Mouse (Mus musculus) left cerebral cortex, postnatal 4 days (tissue): ENCODE data around the gene Npm3. TPM values are rescaled to one million over a fixed set of nuclear protein-coding genes. Genes with fewer than 3 reads are reported as not detected.
A peak's percentile ranks its signal among the peaks of the same experiment; 100 is the strongest.

Experiments
- DNase-seq: peaks from one replicate; pipeline ENCODE4 v3.0.0-alpha.2; 2022
- intact Hi-C: fragments of 180-260 bp; cut with DNase I; formaldehyde crosslinking; loops from one replicate; pipeline ENCODE4 v1.15.1; 2025
- total RNA-seq, 2 experiments: library from RNA; stranded (reverse); gene quantifications; 2 replicates each; pipeline ENCODE4 v1.2.3; 2021

Npm3 gene
- total RNA-seq, 2 experiments from 2014 or later: 26.3 to 31.6 TPM

- intact Hi-C loops: loop anchor here (5.0 kb wide), 1 partner anchor 440 kb away; no protein-coding TSS in a partner anchor
- peak; percentile 56 for DNase-seq
These were observed 12.6 kb downstream of the Npm3 start for GRCm38 (mm10) chr19:45736855-45737207.

DNA sequence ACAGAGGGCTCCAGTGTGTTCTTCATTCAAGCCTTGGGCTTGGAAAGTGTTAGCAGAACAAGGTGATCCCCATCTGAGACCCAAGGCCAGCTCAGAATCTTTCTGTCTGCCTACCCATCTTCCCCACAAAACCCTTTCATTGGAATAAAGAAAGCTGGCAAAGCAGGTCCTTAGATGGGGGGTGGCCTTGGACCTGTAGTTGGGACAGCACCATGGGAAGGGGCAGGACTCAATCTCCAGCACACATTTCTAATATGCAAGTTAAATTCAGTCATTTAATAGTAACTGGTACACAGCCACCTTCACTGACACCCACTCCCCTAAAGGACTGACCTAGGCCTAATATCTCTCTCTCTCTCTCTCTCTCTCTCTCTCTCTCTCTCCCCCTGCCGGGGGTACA, 13.2 kb downstream of the Npm3 start:
- intact Hi-C loops: loop anchor here (5.0 kb wide), 1 partner anchor 439 kb away; no protein-coding TSS in a partner anchor
- no peak for DNase-seq

DNA sequence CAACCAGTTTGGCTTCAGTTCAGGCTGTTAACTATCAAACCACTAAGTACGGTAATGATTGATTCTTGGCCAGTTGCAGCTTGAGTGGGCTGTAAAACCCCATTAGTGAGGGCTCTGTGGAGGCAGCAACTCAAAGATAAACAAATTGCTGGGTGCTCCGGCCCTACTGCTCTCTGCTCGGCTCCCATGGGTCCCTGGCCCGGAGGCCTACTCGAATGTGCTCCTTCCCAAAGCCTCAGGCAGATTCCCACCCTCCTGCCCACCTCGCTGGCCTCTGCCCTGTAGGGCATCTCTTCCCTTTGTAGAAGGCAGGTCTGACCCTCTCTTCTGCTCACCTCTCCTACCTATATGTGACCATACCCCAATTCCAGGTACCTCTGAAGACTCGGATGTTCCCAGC, 14.6 kb downstream of the Npm3 start:
- DNase-seq: no peak
- intact Hi-C loops: loop anchor here (5.0 kb wide), 1 partner anchor 437 kb away; no protein-coding TSS in a partner anchor

DNA sequence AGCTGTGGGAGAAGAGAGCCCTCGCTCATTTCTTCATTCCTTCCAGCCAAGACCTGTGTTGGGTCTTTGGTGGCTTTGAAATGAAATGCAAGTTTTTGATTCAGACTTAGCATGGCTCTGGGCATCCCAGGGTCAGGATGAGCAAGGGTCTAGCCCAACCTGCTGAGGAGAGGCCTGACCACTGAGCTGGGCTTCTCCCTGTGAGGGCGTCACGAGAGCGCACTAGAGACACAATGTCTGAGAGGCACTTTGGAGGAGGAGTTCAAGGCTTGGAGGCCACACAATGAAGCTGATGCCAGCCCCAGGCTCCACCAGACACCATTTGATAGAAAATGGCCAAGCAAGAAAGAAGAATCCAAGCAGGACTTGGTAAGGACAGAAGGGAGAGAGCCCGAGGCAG, 15.2 kb downstream of the Npm3 start:
- no peak for DNase-seq
- intact Hi-C loops: no loop called here

- DNase-seq: no peak
- intact Hi-C loops: no loop called here
These were observed 15.8 kb downstream of the Npm3 start for GRCm38 (mm10) chr19:45733564-45733963.

DNA sequence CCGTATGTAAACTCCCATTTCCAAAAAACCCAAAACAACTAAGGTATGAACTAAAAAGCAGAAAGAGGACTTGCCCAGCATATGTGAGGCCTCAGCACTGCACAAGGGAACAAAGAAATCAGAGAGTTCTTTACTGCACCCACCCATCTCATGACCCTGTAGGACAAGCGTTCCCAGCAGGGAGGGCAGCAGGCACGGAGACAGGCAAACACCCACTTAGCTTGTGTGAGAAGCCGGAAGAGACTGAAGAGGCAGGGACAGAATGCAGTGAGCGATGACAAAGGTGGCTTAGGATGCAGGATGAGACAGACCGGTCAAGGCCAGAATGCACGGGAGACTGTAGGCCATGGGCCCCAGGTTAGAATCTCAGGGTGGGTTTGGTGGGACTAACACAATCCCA, 17.7 kb downstream of the Npm3 start:
- DNase-seq: no peak

DNA sequence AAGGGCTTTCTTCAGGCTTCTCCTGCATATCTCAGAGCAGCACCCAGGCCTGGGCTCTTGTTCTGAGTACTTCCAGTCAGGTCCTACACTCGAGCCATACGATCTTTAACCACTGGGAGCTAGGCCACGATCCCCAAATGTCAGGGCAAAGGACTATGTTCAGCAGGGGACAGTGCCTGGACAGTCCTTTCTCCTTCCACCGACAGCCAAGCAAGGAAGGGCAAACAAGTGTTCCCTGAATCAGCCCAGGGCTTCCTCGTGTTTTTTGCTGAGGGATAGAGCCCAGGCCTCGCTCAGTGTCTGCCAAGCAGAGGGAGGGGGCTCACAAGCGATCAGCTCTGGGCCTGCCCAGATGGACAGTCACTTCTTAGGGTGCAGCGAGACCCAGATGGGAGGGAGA, 19.3 kb downstream of the Npm3 start:
- no peak for DNase-seq
- intact Hi-C loops: no loop called here

More for the DNA sequence above, 17.7 kb downstream of the Npm3 start:
- intact Hi-C loops: no loop called here

- intact Hi-C loops: no loop called here
- no peak for DNase-seq
These were observed 22.2 kb downstream of the Npm3 start for GRCm38 (mm10) chr19:45727231-45727630.

- intact Hi-C loops: no loop called here
- no peak for DNase-seq
These were observed 23.6 kb downstream of the Npm3 start for GRCm38 (mm10) chr19:45725677-45726277.

DNA sequence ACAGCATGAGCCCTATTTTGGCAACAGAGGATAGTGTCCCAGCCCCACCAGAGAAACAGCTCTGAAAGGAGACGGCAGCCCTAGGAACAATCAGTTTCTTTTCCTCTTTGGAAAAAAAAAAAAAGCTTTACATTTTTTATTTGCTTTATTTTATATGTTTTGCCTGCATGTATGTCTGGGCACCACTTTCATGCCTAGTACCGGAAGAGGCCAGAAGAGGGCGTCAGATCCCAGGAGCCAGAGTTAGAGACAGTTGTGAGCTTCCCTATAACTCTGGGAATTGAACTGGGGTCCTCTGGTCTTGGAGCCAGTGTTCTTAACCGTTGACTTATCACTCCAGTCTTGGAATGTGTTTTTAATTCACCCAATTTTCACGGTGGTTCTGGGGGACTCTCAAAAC, 27.2 kb downstream of the Npm3 start:
- no peak for DNase-seq
- intact Hi-C loops: no loop called here

- intact Hi-C loops: no loop called here
- DNase-seq: no peak
These were observed 31.1 kb downstream of the Npm3 start for GRCm38 (mm10) chr19:45718286-45718685.

- intact Hi-C loops: no loop called here
These were observed 31.7 kb downstream of the Npm3 start for GRCm38 (mm10) chr19:45717493-45718220.

DNA sequence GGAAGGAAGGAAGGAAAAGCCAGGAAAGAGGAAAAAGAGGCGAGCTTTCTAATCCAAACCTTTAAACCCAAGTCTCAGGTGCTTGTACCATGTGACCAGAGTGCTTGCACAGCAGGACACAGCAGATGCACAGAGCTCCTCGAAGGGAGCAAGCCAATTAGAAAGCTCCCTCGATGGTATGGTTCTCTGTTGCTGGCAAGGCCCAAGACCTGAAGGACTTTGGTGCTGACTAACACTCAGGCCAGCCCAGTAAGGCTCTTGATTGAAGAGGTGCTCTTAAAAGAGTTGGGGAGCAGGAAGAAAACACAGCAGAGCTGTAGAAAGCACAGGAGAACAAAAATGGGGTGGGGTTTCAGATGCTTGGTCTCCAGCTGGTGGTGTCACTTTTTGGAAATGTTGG, 40.7 kb downstream of the Npm3 start:
- DNase-seq: no peak
- intact Hi-C loops: no loop called here

More at GRCm38 (mm10) chr19:45717493-45718220, 31.7 kb downstream of the Npm3 start:
- peak; percentile 66 for DNase-seq

Other genes starting within 250 kb of the Npm3 start
- 1 to 10 TPM; 5.5 to 6.6 TPM for gene Poll, start 189.1 kb downstream of the Npm3 start, total RNA-seq
- 10 to 100 TPM; 34.9 to 41.2 TPM for gene Gm17018, start 189.0 kb downstream of the Npm3 start, total RNA-seq
- 10 to 100 TPM; 31.0 to 37.3 TPM for gene Fbxw4, start 89.3 kb downstream of the Npm3 start, total RNA-seq
- not detected for gene Fgf8, start 6.7 kb downstream of the Npm3 start, total RNA-seq
- 100 to 1,000 TPM; 207 to 210 TPM for gene Mgea5, start 34.2 kb upstream of the Npm3 start, total RNA-seq
- gene Kcnip2, start 66.5 kb upstream of the Npm3 start, total RNA-seq: 10 to 100 TPM; 61.2 to 67.7 TPM
- 10 to 100 TPM; 25.6 to 27.1 TPM for gene Armh3, start 248.9 kb upstream of the Npm3 start, total RNA-seq